Mouse (Mus musculus) CH12.LX (cell line): ENCODE results near the gene 1700056E22Rik. TPM values are rescaled to one million over a fixed set of nuclear protein-coding genes. Genes with fewer than 3 reads are reported as not detected.

ENCODE experiments used
- DNase-seq: peaks from one replicate; pipeline ENCODE4 v3.0.0-alpha.2; 2013; ENCODE audit errors: extremely low read depth
- H3K27ac ChIP-seq: 2 replicates; pipeline ENCODE4 v1.5.1; 2012; ENCODE audit warnings: low read depth, mild to moderate bottlenecking, control low read depth, moderate library complexity; ENCODE audit not compliant: insufficient read depth
- H3K27me3 ChIP-seq: replicated peaks from 2 replicates; pipeline ENCODE3; 2012; ENCODE audit warnings: inconsistent platforms
- H3K36me3 ChIP-seq, 2 experiments: replicated peaks in 1 of 2; 2 replicates each; pipeline versions ENCODE3 to v1.6.1; 2012; ENCODE audit warnings: inconsistent platforms in 1 of 2, low read length in 1 of 2, mild to moderate bottlenecking in 1 of 2, mixed read lengths in 1 of 2, moderate library complexity in 1 of 2; ENCODE audit not compliant: control insufficient read depth in 1 of 2, insufficient read depth in 1 of 2
- H3K4me1 ChIP-seq, 2 experiments: 2 replicates each; pipeline ENCODE4 v1.6.1; 2012; ENCODE audit warnings: inconsistent platforms in 1 of 2, moderate library complexity in 1 of 2; ENCODE audit not compliant: insufficient read depth in 2 of 2, control insufficient read depth in 1 of 2
- H3K4me2 ChIP-seq: 2 replicates; pipeline ENCODE4 v1.6.1; 2012; ENCODE audit warnings: low read depth, mild to moderate bottlenecking, control low read depth; ENCODE audit not compliant: poor library complexity, insufficient read depth, severe bottlenecking
- H3K4me3 ChIP-seq, 3 experiments: fragments of 150-350 bp in 1 of 3; sonication (generic) in 1 of 3; replicated peaks in 1 of 3; 2 replicates each; pipeline versions ENCODE3 to v1.5.1; 2011 to 2012; ENCODE audit warnings: low read depth in 2 of 3, low read length in 2 of 3, mild to moderate bottlenecking in 2 of 3, moderate library complexity in 2 of 3, control low read depth in 1 of 3, improper control_type of control experiment in 1 of 3, inconsistent platforms in 1 of 3, mixed read lengths in 1 of 3; ENCODE audit not compliant: poor library complexity in 1 of 3
- H3K79me2 ChIP-seq: replicated peaks from 2 replicates; pipeline ENCODE4 v1.6.1; 2012; ENCODE audit warnings: mild to moderate bottlenecking, moderate library complexity; ENCODE audit not compliant: control insufficient read depth, poor library complexity, insufficient read depth, severe bottlenecking; ENCODE audit errors: extremely low read depth
- H3K9ac ChIP-seq: 2 replicates; pipeline ENCODE4 v1.6.1; 2012; ENCODE audit warnings: low read depth, mild to moderate bottlenecking, control low read depth, moderate library complexity; ENCODE audit not compliant: insufficient read depth
- H3K9me3 ChIP-seq: replicated peaks from 2 replicates; pipeline ENCODE3; 2012; ENCODE audit warnings: low read length, inconsistent platforms, mixed read lengths
- CHD1 ChIP-seq: IDR thresholded peaks from 2 replicates; pipeline ENCODE4 v1.6.1; 2012; ENCODE audit warnings: low read depth, low read length, improper control_type of control experiment, inconsistent platforms
- CHD2 ChIP-seq: IDR thresholded peaks from 2 replicates; pipeline ENCODE4 v1.6.1; 2011; ENCODE audit warnings: low read length, improper control_type of control experiment
- CTCF ChIP-seq, 2 experiments: IDR thresholded peaks in 1 of 2; conservative IDR thresholded peaks in 1 of 2; 2 replicates each; pipeline ENCODE4 v1.5.1; 2011 to 2012; ENCODE audit warnings: low read depth in 2 of 2, low read length in 2 of 2, improper control_type of control experiment in 1 of 2, inconsistent platforms in 1 of 2, mild to moderate bottlenecking in 1 of 2, moderate library complexity in 1 of 2
- E2F4 ChIP-seq: IDR thresholded peaks from 2 replicates; pipeline ENCODE4 v1.6.1; 2011; ENCODE audit warnings: low read depth, low read length, improper control_type of control experiment; ENCODE audit not compliant: insufficient replicate concordance
- ELF1 ChIP-seq: IDR thresholded peaks from 2 replicates; pipeline ENCODE4 v1.6.1; 2014; ENCODE audit warnings: low read depth, mild to moderate bottlenecking, inconsistent platforms, low read length, improper control_type of control experiment
- EP300 ChIP-seq: IDR thresholded peaks from 2 replicates; pipeline ENCODE4 v1.6.1; 2011; ENCODE audit warnings: low read length, improper control_type of control experiment
- GABPA ChIP-seq: IDR thresholded peaks from 2 replicates; pipeline ENCODE4 v1.6.1; 2012; ENCODE audit warnings: low read depth, low read length, improper control_type of control experiment, inconsistent platforms; ENCODE audit not compliant: insufficient replicate concordance
- JUN ChIP-seq: IDR thresholded peaks from 2 replicates; pipeline ENCODE4 v1.6.1; 2011; ENCODE audit warnings: low read depth, mild to moderate bottlenecking, low read length, improper control_type of control experiment, moderate library complexity; ENCODE audit not compliant: insufficient read depth
- JUND ChIP-seq: conservative IDR thresholded peaks from 2 replicates; pipeline ENCODE4 v1.6.1; 2011; ENCODE audit warnings: low read depth, low read length, improper control_type of control experiment
- KAT2A ChIP-seq: IDR thresholded peaks from 2 replicates; pipeline ENCODE4 v1.6.1; 2012; ENCODE audit warnings: low read length, improper control_type of control experiment, inconsistent platforms; ENCODE audit not compliant: insufficient replicate concordance
- MAFK ChIP-seq: IDR thresholded peaks from 2 replicates; pipeline ENCODE4 v1.6.1; 2011; ENCODE audit warnings: low read length, improper control_type of control experiment; ENCODE audit not compliant: insufficient replicate concordance
- MAZ ChIP-seq: IDR thresholded peaks from 2 replicates; pipeline ENCODE4 v1.6.1; 2012; ENCODE audit warnings: low read depth, mild to moderate bottlenecking, inconsistent platforms, low read length, improper control_type of control experiment, moderate library complexity
- NRF1 ChIP-seq: IDR thresholded peaks from 2 replicates; pipeline ENCODE4 v1.6.1; 2014; ENCODE audit warnings: low read depth, mild to moderate bottlenecking, inconsistent platforms, low read length, improper control_type of control experiment, moderate library complexity
- PAX5 ChIP-seq: IDR thresholded peaks from 2 replicates; pipeline ENCODE4 v1.6.1; 2012; ENCODE audit warnings: low read length, inconsistent platforms, mixed read lengths
- POLR2A ChIP-seq: IDR thresholded peaks from 2 replicates; pipeline ENCODE4 v1.6.1; 2011; ENCODE audit warnings: low read depth, mild to moderate bottlenecking, improper control_type of control experiment, low read length
- POLR2AphosphoS2 ChIP-seq: IDR thresholded peaks from 2 replicates; pipeline ENCODE4 v1.6.1; 2011; ENCODE audit warnings: low read depth, low read length, improper control_type of control experiment
- RCOR1 ChIP-seq: conservative IDR thresholded peaks from 2 replicates; pipeline ENCODE4 v1.6.1; 2012; ENCODE audit warnings: low read depth, mild to moderate bottlenecking, inconsistent platforms, low read length, improper control_type of control experiment
- SIN3A ChIP-seq: IDR thresholded peaks from 2 replicates; pipeline ENCODE4 v1.6.1; 2012; ENCODE audit warnings: low read length, improper control_type of control experiment, inconsistent platforms
- SMC3 ChIP-seq: IDR thresholded peaks from 2 replicates; pipeline ENCODE4 v1.6.1; 2011; ENCODE audit warnings: low read depth, low read length, improper control_type of control experiment
- TCF12 ChIP-seq: IDR thresholded peaks from 2 replicates; pipeline ENCODE4 v1.6.1; 2014; ENCODE audit warnings: low read depth, mild to moderate bottlenecking, inconsistent platforms, low read length, improper control_type of control experiment
- USF1 ChIP-seq: IDR thresholded peaks from 2 replicates; pipeline ENCODE4 v1.6.1; 2014; ENCODE audit warnings: low read depth, mild to moderate bottlenecking, inconsistent platforms, low read length, improper control_type of control experiment
- USF2 ChIP-seq: conservative IDR thresholded peaks from 2 replicates; pipeline ENCODE4 v1.6.1; 2011; ENCODE audit warnings: low read depth, low read length, improper control_type of control experiment
- ZKSCAN1 ChIP-seq: IDR thresholded peaks from 2 replicates; pipeline ENCODE4 v1.6.1; 2012; ENCODE audit warnings: low read depth, inconsistent platforms, low read length, improper control_type of control experiment, borderline replicate concordance
- ZMIZ1 ChIP-seq: IDR thresholded peaks from 2 replicates; pipeline ENCODE4 v1.6.1; 2012; ENCODE audit warnings: low read depth, mild to moderate bottlenecking, inconsistent platforms, low read length, improper control_type of control experiment
- ZNF384 ChIP-seq: IDR thresholded peaks from 2 replicates; pipeline ENCODE4 v1.6.1; 2012; ENCODE audit warnings: low read depth, low read length, improper control_type of control experiment, inconsistent platforms
- dilution Hi-C: fragments of 300-500 bp; cut with MboI; formaldehyde crosslinking; loops from 2 replicates; pipeline ENCODE4 v1.14.3; 2020; ENCODE audit warnings: low sequenced_read_pairs; ENCODE audit not compliant: extremely low pct_unique_long_range_greater_than_20kb, extremely low pct_ligation_motif_present
- in situ Hi-C: fragments of 300-500 bp; cut with MboI; formaldehyde crosslinking; loops from 3 replicates; pipeline ENCODE4 v1.14.3; 2019; ENCODE audit warnings: low sequenced_read_pairs, low pct_ligation_motif_present, low pct_unique_long_range_greater_than_20kb, mixed read lengths
- polyA plus RNA-seq: library from polyadenylated mRNA; unstranded; fragments of >175 nt; gene quantifications from 2 replicates; pipeline ENCODE4 v1.2.1, GENCODE M21; 2012; ENCODE audit warnings: low read depth; ENCODE audit not compliant: insufficient read length
- total RNA-seq, 2 experiments: library from RNA; depleted of rRNA; stranded (reverse); fragments of 300-350 nt in 1 of 2; fragments of >200 nt in 1 of 2; gene quantifications; 2 replicates each; pipeline ENCODE4 v1.2.3; 2012 to 2014

1700056E22Rik gene
- total and polyA plus RNA-seq, 3 experiments, result 0.25 to 1.0 (median 0.26) TPM

- Histone ChIP-seq H3K9ac (no peak overlapping the region), H3K4me1 (peaks cover 4 to 52% of the 10 kb centered on the region in 2 experiments; a peak in 3 of 4 replicates)
- dilution Hi-C loops, result no loop called here
- TF ChIP-seq ZMIZ1 (no peak), POLR2AphosphoS2 (no peak), ELF1 (no peak), USF1 (no peak), SMC3 (no peak), CHD2 (no peak), USF2 (no peak), CHD1 (no peak), ZNF384 (no peak), ZKSCAN1 (no peak), NRF1 (no peak), PAX5 (no peak), SIN3A (no peak), TCF12 (no peak), GABPA (no peak)
- TF ChIP-seq, all 38 proteins: peak for 0
- H3K36me3 ChIP-seq, result peaks cover 0 to 66% of the 10 kb centered on the region in 2 experiments
- no peak overlapping the region for H3K4me3 ChIP-seq
- H3K4me2 ChIP-seq, result no peak overlapping the region
- H3K27me3 ChIP-seq, result no peaks in the 10 kb centered on the region
- no peak for DNase-seq
- H3K79me2 ChIP-seq, result no peaks in the 10 kb centered on the region
- in situ Hi-C loops, result no loop called here
- H3K27ac ChIP-seq, result no peak overlapping the region
- H3K9me3 ChIP-seq, result no peaks in the 10 kb centered on the region
Measured at GRCm38 (mm10) chr1:184060828-184061734, 27.0 kb upstream of the 1700056E22Rik start.

GRCm38 (mm10) chr1:184060381-184060780, 26.3 kb upstream of the 1700056E22Rik start:
- H3K36me3 ChIP-seq, result peaks cover 0 to 62% of the 10 kb centered on the region in 2 experiments
- in situ Hi-C loops (no loop called here), dilution Hi-C loops (no loop called here)
- DNase-seq, result no peak
- H3K9ac ChIP-seq, result no peak overlapping the region
- H3K4me3 ChIP-seq, result no peak overlapping the region
- H3K27me3 ChIP-seq, result no peaks in the 10 kb centered on the region
- H3K9me3 ChIP-seq, result no peaks in the 10 kb centered on the region
- no peaks in the 10 kb centered on the region for H3K79me2 ChIP-seq
- H3K27ac ChIP-seq, result no peak overlapping the region
- no peak overlapping the region for H3K4me2 ChIP-seq
- no peak for TF ChIP-seq JUN
- no peak for TF ChIP-seq EP300
- no peak for TF ChIP-seq SMC3
- no peak for TF ChIP-seq JUND
- no peak for TF ChIP-seq MAZ
- no peak for TF ChIP-seq KAT2A
- TF ChIP-seq USF2, result no peak
- TF ChIP-seq RCOR1, result no peak
- no peak for TF ChIP-seq NRF1
- TF ChIP-seq E2F4, result no peak
- TF ChIP-seq MAFK, result no peak
- no peak for TF ChIP-seq POLR2AphosphoS2
- no peak for TF ChIP-seq PAX5
- TF ChIP-seq CTCF (conservative IDR thresholded peaks at IDR 0.05 in 1 of 2, IDR thresholded peaks at IDR 0.05 in 1 of 2; ENCODE audit: low read depth in 2 of 2, low read length in 2 of 2), result no peak
- no peak for TF ChIP-seq POLR2A
- no peak for TF ChIP-seq GABPA
- TF ChIP-seq, all 38 proteins: peak for 0
- peaks cover 0 to 45% of the 10 kb centered on the region in 2 experiments; a peak in 2 of 4 replicates for H3K4me1 ChIP-seq
